Mouse (Mus musculus) right cerebral cortex, postnatal 25 days (tissue): Measurements from ENCODE around the gene Tom1l1.

Source experiments
- DNase-seq: peaks from one replicate; pipeline ENCODE4 v3.0.0; 2022

The Tom1l1 gene

GRCm38 (mm10) chr11:90666916-90667315, 21.2 kb downstream of the Tom1l1 start:
- no peak for DNase-seq

GRCm38 (mm10) chr11:90666144-90666757, 21.9 kb downstream of the Tom1l1 start:
- DNase-seq: no peak

GRCm38 (mm10) chr11:90665161-90665560, 23.0 kb downstream of the Tom1l1 start:
- no peak for DNase-seq

- DNase-seq: no peak
These were observed 23.7 kb downstream of the Tom1l1 start for GRCm38 (mm10) chr11:90664345-90664986.

- DNase-seq: no peak
These were observed 24.4 kb downstream of the Tom1l1 start for GRCm38 (mm10) chr11:90663618-90664297.

- DNase-seq: no peak
These were observed 25.1 kb downstream of the Tom1l1 start for GRCm38 (mm10) chr11:90663052-90663451.

GRCm38 (mm10) chr11:90660662-90661061, 27.5 kb downstream of the Tom1l1 start:
- DNase-seq: no peak

- DNase-seq: no peak
These were observed 30.6 kb downstream of the Tom1l1 start for GRCm38 (mm10) chr11:90657527-90657926.

GRCm38 (mm10) chr11:90652603-90653002, 35.6 kb downstream of the Tom1l1 start:
- no peak for DNase-seq

GRCm38 (mm10) chr11:90650231-90650885, 37.8 kb downstream of the Tom1l1 start:
- no peak for DNase-seq

GRCm38 (mm10) chr11:90649777-90650176, 38.4 kb downstream of the Tom1l1 start:
- DNase-seq: no peak

GRCm38 (mm10) chr11:90638312-90638830, 49.8 kb downstream of the Tom1l1 start:
- DNase-seq: no peak

GRCm38 (mm10) chr11:90637440-90638311, 50.5 kb downstream of the Tom1l1 start, which contains the start of the genes Stxbp4 and Cox11:
Stxbp4 (minus strand) TSS chr11:90638084.
Cox11 (plus strand) TSS chr11:90638173.
- peak; percentile 94 for DNase-seq

- DNase-seq: no peak
These were observed 53.5 kb downstream of the Tom1l1 start for GRCm38 (mm10) chr11:90634661-90635060.

- no peak for DNase-seq
These were observed 55.7 kb downstream of the Tom1l1 start for GRCm38 (mm10) chr11:90632480-90632879.

GRCm38 (mm10) chr11:90627751-90628150, 60.4 kb downstream of the Tom1l1 start:
- no peak for DNase-seq

GRCm38 (mm10) chr11:90625174-90625573, 63.0 kb downstream of the Tom1l1 start:
- DNase-seq: no peak

GRCm38 (mm10) chr11:90623477-90623876, 64.7 kb downstream of the Tom1l1 start:
- DNase-seq: no peak

GRCm38 (mm10) chr11:90622500-90622899, 65.7 kb downstream of the Tom1l1 start:
- no peak for DNase-seq

GRCm38 (mm10) chr11:90622044-90622443, 66.1 kb downstream of the Tom1l1 start:
- no peak for DNase-seq

- DNase-seq: no peak
These were observed 71.7 kb downstream of the Tom1l1 start for GRCm38 (mm10) chr11:90616431-90616830.

- no peak for DNase-seq
These were observed 73.4 kb downstream of the Tom1l1 start for GRCm38 (mm10) chr11:90614743-90615142.
